Comparison of ENCODE assay signal across 20 mouse cellular contexts in the genomic region with DNA sequence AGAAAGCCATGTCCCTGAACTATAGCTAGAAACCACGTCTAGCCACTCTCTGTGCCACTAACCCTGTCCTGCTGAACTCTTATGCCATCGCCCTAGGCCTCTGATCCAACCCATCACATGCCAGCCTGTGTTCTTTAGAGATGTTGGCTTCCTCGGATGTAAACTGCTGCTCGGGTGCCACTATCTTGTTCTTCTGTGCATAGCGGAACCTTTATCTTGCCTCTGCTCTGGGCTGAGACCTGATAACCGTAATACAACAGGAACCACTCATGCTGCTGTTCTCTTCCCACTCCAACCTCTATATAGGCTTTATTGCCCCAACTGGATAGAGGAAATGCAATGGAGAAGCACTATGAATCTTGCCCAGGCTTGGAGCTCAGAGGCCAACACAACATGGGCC.
"Had no signal": no experiment of that assay in that cellular context is flagged by ENCODE, and none has a peak within 500 bp of the region (broad histone marks: within the 10 kb centered on the region; RNA-seq: fewer than 3 reads in every experiment).

No protein-coding gene starts in this region.

- H3K36me3 ChIP-seq: limb, embryonic 10.5 days; limb, embryonic 13.5 days; midbrain, embryonic 12.5 days; midbrain, embryonic 15.5 days; neural tube, embryonic 12.5 days; neural tube, embryonic 15.5 days had no signal

- H3K27ac ChIP-seq: limb, embryonic 10.5 days; limb, embryonic 13.5 days; midbrain, embryonic 12.5 days; midbrain, embryonic 15.5 days; neural tube, embryonic 12.5 days; neural tube, embryonic 15.5 days; stomach, postnatal 0 days had no signal

- H3K4me3 ChIP-seq: limb, embryonic 10.5 days; limb, embryonic 13.5 days; midbrain, embryonic 12.5 days; midbrain, embryonic 15.5 days; neural tube, embryonic 12.5 days; neural tube, embryonic 15.5 days had no signal

- DNase-seq: kidney, adult 18-20 months; kidney, adult 9 months; kidney, postnatal 14 days; kidney, postnatal 4 days; lung, embryonic 14.5 days; lung, postnatal 36 days; right cerebral cortex, adult 18-20 months; right cerebral cortex, postnatal 14 days; right cerebral cortex, postnatal 4 days; thymus, postnatal 36 days had no signal

- H3K9me3 ChIP-seq: limb, embryonic 10.5 days; midbrain, embryonic 12.5 days; midbrain, embryonic 15.5 days; neural tube, embryonic 12.5 days; neural tube, embryonic 15.5 days had no signal

- ATAC-seq: inflammation-experienced regulatory T-cells, adult 6 months; intestine, embryonic 16.5 days; lung, postnatal 0 days; midbrain, embryonic 15.5 days had no signal

- H3K4me2 ChIP-seq: limb, embryonic 13.5 days; lung, embryonic 14.5 days; midbrain, embryonic 12.5 days; midbrain, embryonic 15.5 days; neural tube, embryonic 12.5 days; neural tube, embryonic 15.5 days had no signal

- H3K27me3 ChIP-seq: limb, embryonic 13.5 days; midbrain, embryonic 15.5 days; neural tube, embryonic 12.5 days; neural tube, embryonic 15.5 days had no signal

- H3K9ac ChIP-seq: limb, embryonic 13.5 days; lung, embryonic 14.5 days; midbrain, embryonic 12.5 days; midbrain, embryonic 15.5 days; neural tube, embryonic 12.5 days; neural tube, embryonic 15.5 days had no signal
